Mouse (Mus musculus) brain, embryonic 14.5 days (tissue): ENCODE measurements at regions not wholly inside any gene's neighbourhood (a gene's known extent, or its start where the extent isn't known, plus 50 kb on each side); places are given as distances from the start of the nearest gene placed in this dataset.

Experiments used
- CTCF ChIP-seq: fragments of 200-500 bp; IDR thresholded peaks from 2 replicates; pipeline ENCODE4 v1.5.1; 2012; ENCODE audit warnings: inconsistent platforms, mild to moderate bottlenecking, moderate library complexity, borderline replicate concordance; ENCODE audit not compliant: insufficient read depth, insufficient read length; ENCODE audit errors: extremely low read depth
- POLR2A ChIP-seq: fragments of 200-500 bp; IDR thresholded peaks from 2 replicates; pipeline ENCODE4 v1.6.1; 2012; ENCODE audit warnings: mild to moderate bottlenecking, inconsistent platforms, borderline replicate concordance; ENCODE audit not compliant: poor library complexity, insufficient read depth, insufficient read length, severe bottlenecking; ENCODE audit errors: extremely low read depth

GRCm38 (mm10) chr2:45485477-45485876 is 368.3 kb upstream of the Zeb2 start:
- TF ChIP-seq CTCF, result no peak
- TF ChIP-seq POLR2A, result no peak
